Mouse (Mus musculus) liver, adult 2 months (tissue): ENCODE results near the gene Cacna1a. TPM values are rescaled to one million over a fixed set of nuclear protein-coding genes. Genes with fewer than 3 reads are reported as not detected.

Experiments
- DNase-seq: peaks from one replicate; pipeline ENCODE4 v3.0.0-alpha.2; 2011; ENCODE audit warnings: low read depth, low spot score; ENCODE audit errors: extremely low read depth
- H3K27ac ChIP-seq: fragments of 200-500 bp; replicated peaks from 2 replicates; pipeline ENCODE4 v1.5.1; 2012; ENCODE audit warnings: low read depth, mild to moderate bottlenecking, control low read depth, inconsistent platforms, low read length; ENCODE audit not compliant: insufficient read depth
- H3K27me3 ChIP-seq: fragments of 200-500 bp; 2 replicates; pipeline ENCODE4 v1.6.1; 2012; ENCODE audit warnings: mild to moderate bottlenecking, moderate library complexity, low read length, inconsistent platforms; ENCODE audit not compliant: control insufficient read depth, insufficient read depth
- H3K36me3 ChIP-seq: fragments of 200-500 bp; 2 replicates; pipeline ENCODE4 v1.6.1; 2012; ENCODE audit warnings: low read length, inconsistent platforms; ENCODE audit not compliant: control insufficient read depth, insufficient read depth
- H3K4me1 ChIP-seq: fragments of 200-500 bp; 2 replicates; pipeline ENCODE4 v1.6.1; 2011; ENCODE audit warnings: low read length; ENCODE audit not compliant: control insufficient read depth, insufficient read depth
- H3K4me3 ChIP-seq: fragments of 200-500 bp; 2 replicates; pipeline ENCODE4 v1.5.1; 2011; ENCODE audit warnings: low read depth, mild to moderate bottlenecking, control low read depth, low read length, moderate library complexity; ENCODE audit not compliant: insufficient read depth
- H3K79me2 ChIP-seq: fragments of 200-500 bp; 2 replicates; pipeline ENCODE4 v1.6.1; 2012; ENCODE audit warnings: inconsistent platforms, mild to moderate bottlenecking, low read length, moderate library complexity; ENCODE audit not compliant: control insufficient read depth, insufficient read depth
- H3K9ac ChIP-seq: fragments of 200-500 bp; 2 replicates; pipeline ENCODE4 v1.6.1; 2012; ENCODE audit warnings: low read depth, mild to moderate bottlenecking, control low read depth, inconsistent platforms, low read length
- CTCF ChIP-seq: fragments of 200-500 bp; IDR thresholded peaks from 2 replicates; pipeline ENCODE4 v1.5.1; 2011; ENCODE audit warnings: low read depth, low read length, control low read depth
- POLR2A ChIP-seq: fragments of 200-500 bp; IDR thresholded peaks from 2 replicates; pipeline ENCODE4 v1.6.1; 2011; ENCODE audit warnings: low read length, control low read depth; ENCODE audit not compliant: insufficient read depth; ENCODE audit errors: extremely low read depth
- whole genome bisulfite sequencing: fragments of 180-500 bp; shearing (Covaris S2); methylation state at CpG from one replicate; pipeline ENCODE4 v1.1.7; 2018; 5-methylcytosine and 5-hydroxymethylcytosine counted together
- polyA plus RNA-seq: library from polyadenylated mRNA; depleted of rRNA; stranded (reverse); fragments of >200 nt; gene quantifications from 2 replicates; pipeline ENCODE4 v1.2.3, GENCODE M21; 2012
- total RNA-seq: library from RNA; depleted of rRNA; stranded (reverse); fragments of >200 nt; gene quantifications from 2 replicates; pipeline ENCODE4 v1.2.3, GENCODE M21; 2014

The Cacna1a gene
- total and polyA plus RNA-seq, 2 experiments, result 0.28 to 3.2 TPM

- Histone ChIP-seq H3K36me3 (no peaks in the 10 kb centered on the region), H3K27me3 (no peaks in the 10 kb centered on the region), H3K4me3 (no peak overlapping the region), H3K79me2 (no peaks in the 10 kb centered on the region), H3K27ac (no peak overlapping the region), H3K9ac (no peak overlapping the region), H3K4me1 (peaks cover 2% of the 10 kb centered on the region; the same call in 1 of the 2 replicates)
- no peak for TF ChIP-seq POLR2A
- 84% methylated on average over 14 of the region's 14 CpGs for WGBS
- DNase-seq, result no peak
Observed at GRCm38 (mm10) chr8:84635397-84636050, 247.3 kb downstream of the Cacna1a start.

DNA sequence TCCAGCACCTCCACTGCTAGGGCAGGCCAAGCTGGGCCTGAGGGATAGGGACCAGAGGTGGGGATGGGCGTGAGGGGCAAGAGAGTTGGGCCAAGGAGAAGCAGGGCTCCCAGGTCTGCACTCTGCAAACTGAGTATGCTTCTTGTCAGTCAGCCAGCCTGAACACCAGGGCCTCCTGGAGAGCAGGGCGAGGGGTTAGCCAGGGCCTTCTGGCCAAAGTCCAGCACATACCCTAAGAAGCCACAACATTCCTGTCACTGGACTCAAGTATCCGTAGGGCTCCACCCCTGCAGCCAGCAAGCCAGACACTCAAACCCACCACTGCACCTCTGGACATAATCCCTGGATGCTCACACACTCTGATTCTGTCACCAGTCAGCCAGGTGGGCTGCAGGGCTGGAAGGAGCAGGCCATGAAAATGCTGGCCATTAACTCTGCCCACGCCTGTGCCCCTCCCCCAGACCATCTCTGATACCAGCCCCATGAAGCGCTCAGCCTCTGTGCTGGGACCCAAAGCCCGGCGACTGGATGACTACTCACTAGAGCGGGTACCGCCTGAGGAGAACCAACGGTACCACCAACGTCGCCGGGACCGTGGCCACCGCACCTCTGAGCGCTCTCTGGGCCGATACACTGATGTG, 247.9 kb downstream of the Cacna1a start:
- Histone ChIP-seq H3K79me2 (no peaks in the 10 kb centered on the region), H3K27me3 (no peaks in the 10 kb centered on the region), H3K4me1 (peaks cover 2% of the 10 kb centered on the region; the same call in 1 of the 2 replicates), H3K4me3 (no peak overlapping the region), H3K36me3 (no peaks in the 10 kb centered on the region), H3K27ac (no peak overlapping the region), H3K9ac (no peak overlapping the region)
- 93% methylated on average over 17 of the region's 17 CpGs for WGBS
- DNase-seq, result no peak
- TF ChIP-seq CTCF (no peak), POLR2A (no peak)

GRCm38 (mm10) chr8:84637946-84638554, 249.8 kb downstream of the Cacna1a start:
- Histone ChIP-seq H3K27ac (no peak overlapping the region), H3K4me3 (peak overlapping the region; percentile 83), H3K9ac (peak overlapping the region; percentile 86), H3K36me3 (no peaks in the 10 kb centered on the region), H3K4me1 (peaks cover 10% of the 10 kb centered on the region), H3K27me3 (no peaks in the 10 kb centered on the region), H3K79me2 (no peaks in the 10 kb centered on the region)
- TF ChIP-seq POLR2A (no peak), CTCF (no peak)
- WGBS, result 59% methylated on average over 8 of the region's 8 CpGs
- DNase-seq, result no peak

GRCm38 (mm10) chr8:84638555-84639161, 250.4 kb downstream of the Cacna1a start:
- Histone ChIP-seq H3K36me3 (no peaks in the 10 kb centered on the region), H3K4me1 (peaks cover 15% of the 10 kb centered on the region), H3K27ac (peak overlapping the region; percentile 75; the same call in 1 of the 2 replicates), H3K4me3 (peak overlapping the region; percentile 83), H3K9ac (peak overlapping the region; percentile 86), H3K27me3 (no peaks in the 10 kb centered on the region), H3K79me2 (no peaks in the 10 kb centered on the region)
- DNase-seq, result no peak
- TF ChIP-seq CTCF, result no peak
- TF ChIP-seq POLR2A, result no peak
- under 1% methylated on average over 51 of the region's 52 CpGs for WGBS

- DNase-seq, result peak; percentile 67
- Histone ChIP-seq H3K4me3 (peak overlapping the region; percentile 83), H3K4me1 (peaks cover 15% of the 10 kb centered on the region), H3K27ac (peak overlapping the region; percentile 75), H3K9ac (peak overlapping the region; percentile 86), H3K36me3 (no peaks in the 10 kb centered on the region), H3K79me2 (no peaks in the 10 kb centered on the region), H3K27me3 (no peaks in the 10 kb centered on the region)
- TF ChIP-seq CTCF, result peak; percentile 62
- peak; percentile 61; the same call in 1 of the 2 replicates for TF ChIP-seq POLR2A
- WGBS, result 2% methylated on average over 106 of the region's 106 CpGs
Observed at GRCm38 (mm10) chr8:84639162-84640009, 251.1 kb downstream of the Cacna1a start.
